Mouse (Mus musculus): ENCODE results near the gene Sgk2. TPM values are rescaled to one million over a fixed set of nuclear protein-coding genes. Genes with fewer than 3 reads are reported as not detected.

Sgk2 gene
- polyA plus RNA-seq, 1 experiment from 2014 or later = not detected

GRCm38 (mm10) chr2:162956843-162957242 lies 30.3 kb upstream of the Sgk2 start:
- H3K27me3 ChIP-seq (ENCODE audit: control insufficient read depth, insufficient read depth, low read length) = no peaks in the 10 kb centered on the region
- H3K4me1 ChIP-seq (replicated peaks; ENCODE audit: control insufficient read depth, insufficient read depth, low read length) = no peaks in the 10 kb centered on the region
- no peaks in the 10 kb centered on the region for H3K9me3 ChIP-seq (ENCODE audit: control insufficient read depth, low read length)
- DNase-seq (ENCODE audit: low spot score) (no peak), ATAC-seq (replicated peaks; ENCODE audit: low FRiP score) (no peak)
- H3K9ac ChIP-seq (ENCODE audit: low read length) = no peak overlapping the region
- no peak overlapping the region for H3K4me3 ChIP-seq (ENCODE audit: low read depth, low read length)
- H3K36me3 ChIP-seq (ENCODE audit: control insufficient read depth, insufficient read depth, low read length) = no peaks in the 10 kb centered on the region
- 98% methylated on average over 2 of the region's 2 CpGs for WGBS
- H3K27ac ChIP-seq (ENCODE audit: low read depth, low read length) = no peak overlapping the region
- no peak overlapping the region for H3K4me2 ChIP-seq (ENCODE audit: low read depth, low read length, severe bottlenecking)

GRCm38 (mm10) chr2:162961321-162961720 lies 25.8 kb upstream of the Sgk2 start:
- Histone ChIP-seq H3K4me3 (ENCODE audit: low read depth, low read length) (no peak overlapping the region), H3K4me2 (ENCODE audit: low read depth, low read length, severe bottlenecking) (no peak overlapping the region), H3K9ac (ENCODE audit: low read length) (no peak overlapping the region), H3K9me3 (ENCODE audit: control insufficient read depth, low read length) (no peaks in the 10 kb centered on the region), H3K27ac (ENCODE audit: low read depth, low read length) (no peak overlapping the region), H3K36me3 (ENCODE audit: control insufficient read depth, insufficient read depth, low read length) (no peaks in the 10 kb centered on the region), H3K4me1 (replicated peaks; ENCODE audit: control insufficient read depth, insufficient read depth, low read length) (no peaks in the 10 kb centered on the region), H3K27me3 (ENCODE audit: control insufficient read depth, insufficient read depth, low read length) (no peaks in the 10 kb centered on the region)
- DNase-seq (ENCODE audit: low spot score) (no peak), ATAC-seq (replicated peaks; ENCODE audit: low FRiP score) (no peak)
- 75% methylated on average over 9 of the region's 10 CpGs for WGBS

- Histone ChIP-seq H3K4me1 (replicated peaks; ENCODE audit: control insufficient read depth, insufficient read depth, low read length) (no peaks in the 10 kb centered on the region), H3K27me3 (ENCODE audit: control insufficient read depth, insufficient read depth, low read length) (no peaks in the 10 kb centered on the region), H3K36me3 (ENCODE audit: control insufficient read depth, insufficient read depth, low read length) (no peaks in the 10 kb centered on the region), H3K9me3 (ENCODE audit: control insufficient read depth, low read length) (no peaks in the 10 kb centered on the region), H3K27ac (ENCODE audit: low read depth, low read length) (no peak overlapping the region), H3K4me3 (ENCODE audit: low read depth, low read length) (no peak overlapping the region), H3K4me2 (ENCODE audit: low read depth, low read length, severe bottlenecking) (no peak overlapping the region), H3K9ac (ENCODE audit: low read length) (no peak overlapping the region)
- DNase-seq (ENCODE audit: low spot score) (no peak), ATAC-seq (replicated peaks; ENCODE audit: low FRiP score) (no peak)
- 95% methylated on average over 2 of the region's 2 CpGs for WGBS
Measured at GRCm38 (mm10) chr2:162966734-162967133, 20.4 kb upstream of the Sgk2 start.

DNA sequence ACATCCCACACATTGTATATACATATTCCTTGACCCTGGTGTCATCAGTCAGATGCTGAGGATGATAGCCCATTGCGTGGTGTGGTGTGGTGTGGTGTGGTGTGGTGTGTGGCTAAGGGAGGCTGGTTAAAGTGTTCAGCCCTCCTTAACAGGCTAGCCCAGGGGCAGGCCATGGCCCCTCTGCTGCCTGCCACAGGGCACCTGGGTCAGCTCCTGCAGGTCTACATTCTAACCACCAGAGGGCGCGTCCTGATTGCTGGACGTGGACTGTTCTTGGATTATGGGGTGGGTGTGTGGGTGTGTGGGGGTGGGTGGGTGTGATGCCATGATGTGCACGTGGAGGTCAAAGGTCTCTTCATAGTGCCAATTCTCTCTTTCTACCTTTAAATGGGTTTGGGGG lies 18.8 kb upstream of the Sgk2 start:
- H3K9ac ChIP-seq (ENCODE audit: low read length) = no peak overlapping the region
- H3K27me3 ChIP-seq (ENCODE audit: control insufficient read depth, insufficient read depth, low read length) = no peaks in the 10 kb centered on the region
- H3K36me3 ChIP-seq (ENCODE audit: control insufficient read depth, insufficient read depth, low read length) = no peaks in the 10 kb centered on the region
- H3K4me2 ChIP-seq (ENCODE audit: low read depth, low read length, severe bottlenecking) = no peak overlapping the region
- H3K9me3 ChIP-seq (ENCODE audit: control insufficient read depth, low read length) = no peaks in the 10 kb centered on the region
- ATAC-seq (replicated peaks; ENCODE audit: low FRiP score) (peak; percentile 56), DNase-seq (ENCODE audit: low spot score) (peak; percentile 83)
- WGBS = 9% methylated on average over 5 of the region's 5 CpGs
- no peaks in the 10 kb centered on the region for H3K4me1 ChIP-seq (replicated peaks; ENCODE audit: control insufficient read depth, insufficient read depth, low read length)
- H3K27ac ChIP-seq (ENCODE audit: low read depth, low read length) = no peak overlapping the region
- no peak overlapping the region for H3K4me3 ChIP-seq (ENCODE audit: low read depth, low read length)

- Histone ChIP-seq H3K27me3 (ENCODE audit: control insufficient read depth, insufficient read depth, low read length) (no peaks in the 10 kb centered on the region), H3K4me1 (replicated peaks; ENCODE audit: control insufficient read depth, insufficient read depth, low read length) (no peaks in the 10 kb centered on the region)
- WGBS = 85% methylated on average over 3 of the region's 3 CpGs
Measured at GRCm38 (mm10) chr2:162969101-162969500, 18.0 kb upstream of the Sgk2 start.

DNA sequence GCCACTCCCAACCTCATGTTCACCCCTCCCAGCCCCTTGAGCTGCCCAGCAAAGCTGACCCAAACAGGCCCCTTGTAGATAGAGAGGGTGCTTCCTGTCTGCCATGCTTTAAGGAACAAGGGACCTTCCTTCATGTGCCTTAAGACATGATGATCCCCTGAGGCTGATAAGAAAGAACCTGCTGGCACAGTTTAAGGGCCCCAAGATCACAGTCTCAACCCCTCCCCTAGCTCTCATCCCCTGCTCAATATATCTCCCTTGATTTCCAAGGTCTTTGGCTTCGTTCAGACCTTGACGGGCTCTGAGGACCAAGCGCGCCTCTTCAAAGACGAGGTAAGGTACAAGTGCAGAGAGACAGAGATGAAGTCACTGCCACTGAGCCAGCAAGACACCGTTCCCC lies 16.2 kb upstream of the Sgk2 start:
- no peaks in the 10 kb centered on the region for H3K4me1 ChIP-seq (replicated peaks; ENCODE audit: control insufficient read depth, insufficient read depth, low read length)
- WGBS = 95% methylated on average over 6 of the region's 6 CpGs
- DNase-seq (ENCODE audit: low spot score) = no peak
- ATAC-seq (replicated peaks; ENCODE audit: low FRiP score) = no peak
- no peak overlapping the region for H3K4me2 ChIP-seq (ENCODE audit: low read depth, low read length, severe bottlenecking)
- no peak overlapping the region for H3K4me3 ChIP-seq (ENCODE audit: low read depth, low read length)
- no peaks in the 10 kb centered on the region for H3K9me3 ChIP-seq (ENCODE audit: control insufficient read depth, low read length)
- no peak overlapping the region for H3K9ac ChIP-seq (ENCODE audit: low read length)
- no peaks in the 10 kb centered on the region for H3K36me3 ChIP-seq (ENCODE audit: control insufficient read depth, insufficient read depth, low read length)
- H3K27me3 ChIP-seq (ENCODE audit: control insufficient read depth, insufficient read depth, low read length) = no peaks in the 10 kb centered on the region
- no peak overlapping the region for H3K27ac ChIP-seq (ENCODE audit: low read depth, low read length)

More at GRCm38 (mm10) chr2:162969101-162969500, 18.0 kb upstream of the Sgk2 start:
- Histone ChIP-seq H3K27ac (ENCODE audit: low read depth, low read length) (no peak overlapping the region), H3K9me3 (ENCODE audit: control insufficient read depth, low read length) (no peaks in the 10 kb centered on the region), H3K4me2 (ENCODE audit: low read depth, low read length, severe bottlenecking) (no peak overlapping the region), H3K36me3 (ENCODE audit: control insufficient read depth, insufficient read depth, low read length) (no peaks in the 10 kb centered on the region), H3K4me3 (ENCODE audit: low read depth, low read length) (no peak overlapping the region), H3K9ac (ENCODE audit: low read length) (no peak overlapping the region)
- DNase-seq (ENCODE audit: low spot score) (no peak), ATAC-seq (replicated peaks; ENCODE audit: low FRiP score) (no peak)

GRCm38 (mm10) chr2:162972752-162973151 lies 14.4 kb upstream of the Sgk2 start:
- H3K4me1 ChIP-seq (replicated peaks; ENCODE audit: control insufficient read depth, insufficient read depth, low read length) = no peaks in the 10 kb centered on the region
- no peak overlapping the region for H3K27ac ChIP-seq (ENCODE audit: low read depth, low read length)
- ATAC-seq (replicated peaks; ENCODE audit: low FRiP score) (no peak), DNase-seq (ENCODE audit: low spot score) (no peak)
- no peaks in the 10 kb centered on the region for H3K36me3 ChIP-seq (ENCODE audit: control insufficient read depth, insufficient read depth, low read length)
- no peak overlapping the region for H3K4me2 ChIP-seq (ENCODE audit: low read depth, low read length, severe bottlenecking)
- H3K4me3 ChIP-seq (ENCODE audit: low read depth, low read length) = no peak overlapping the region
- 75% methylated on average over 7 of the region's 7 CpGs for WGBS
- H3K27me3 ChIP-seq (ENCODE audit: control insufficient read depth, insufficient read depth, low read length) = no peaks in the 10 kb centered on the region
- no peak overlapping the region for H3K9ac ChIP-seq (ENCODE audit: low read length)
- no peaks in the 10 kb centered on the region for H3K9me3 ChIP-seq (ENCODE audit: control insufficient read depth, low read length)

DNA sequence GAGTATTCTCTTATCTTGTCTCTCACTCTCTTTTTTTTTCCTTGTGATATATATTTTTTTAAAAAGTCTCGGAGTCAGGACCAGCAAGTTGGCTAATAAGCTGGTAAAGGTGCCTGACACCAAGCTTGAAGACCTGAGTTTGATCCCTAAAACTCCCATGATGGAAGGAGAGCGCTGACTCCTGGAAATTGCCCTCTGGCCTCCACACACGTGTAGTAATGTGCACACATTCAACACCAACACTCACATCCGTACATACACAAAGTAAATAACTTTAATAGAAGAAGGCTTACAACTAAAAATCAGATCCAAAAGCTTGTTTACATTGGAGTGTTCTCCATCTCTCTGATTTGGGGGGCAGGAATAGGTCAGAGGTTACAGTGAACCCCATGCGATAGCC lies 13.9 kb upstream of the Sgk2 start:
- no peaks in the 10 kb centered on the region for H3K36me3 ChIP-seq (ENCODE audit: control insufficient read depth, insufficient read depth, low read length)
- no peak overlapping the region for H3K9ac ChIP-seq (ENCODE audit: low read length)
- WGBS = 77% methylated on average over 5 of the region's 5 CpGs
- no peaks in the 10 kb centered on the region for H3K27me3 ChIP-seq (ENCODE audit: control insufficient read depth, insufficient read depth, low read length)
- ATAC-seq (replicated peaks; ENCODE audit: low FRiP score) (no peak), DNase-seq (ENCODE audit: low spot score) (no peak)
- H3K4me1 ChIP-seq (replicated peaks; ENCODE audit: control insufficient read depth, insufficient read depth, low read length) = no peaks in the 10 kb centered on the region
- H3K4me2 ChIP-seq (ENCODE audit: low read depth, low read length, severe bottlenecking) = no peak overlapping the region
- no peak overlapping the region for H3K27ac ChIP-seq (ENCODE audit: low read depth, low read length)
- no peak overlapping the region for H3K4me3 ChIP-seq (ENCODE audit: low read depth, low read length)
- H3K9me3 ChIP-seq (ENCODE audit: control insufficient read depth, low read length) = no peaks in the 10 kb centered on the region

- DNase-seq (ENCODE audit: low spot score) (no peak), ATAC-seq (replicated peaks; ENCODE audit: low FRiP score) (no peak)
- H3K4me2 ChIP-seq (ENCODE audit: low read depth, low read length, severe bottlenecking) = no peak overlapping the region
- H3K27me3 ChIP-seq (ENCODE audit: control insufficient read depth, insufficient read depth, low read length) = no peaks in the 10 kb centered on the region
- H3K9me3 ChIP-seq (ENCODE audit: control insufficient read depth, low read length) = no peaks in the 10 kb centered on the region
- H3K36me3 ChIP-seq (ENCODE audit: control insufficient read depth, insufficient read depth, low read length) = no peaks in the 10 kb centered on the region
- no peak overlapping the region for H3K9ac ChIP-seq (ENCODE audit: low read length)
- no peaks in the 10 kb centered on the region for H3K4me1 ChIP-seq (replicated peaks; ENCODE audit: control insufficient read depth, insufficient read depth, low read length)
- 36% methylated on average over 11 of the region's 11 CpGs for WGBS
- H3K4me3 ChIP-seq (ENCODE audit: low read depth, low read length) = no peak overlapping the region
- no peak overlapping the region for H3K27ac ChIP-seq (ENCODE audit: low read depth, low read length)
Measured at GRCm38 (mm10) chr2:162973637-162974036, 13.5 kb upstream of the Sgk2 start.

Measured in forebrain, embryonic 11.5 days (tissue).